Mouse (Mus musculus) CH12.LX (cell line): Measurements from ENCODE around the gene Amz2. TPM values are rescaled to one million over a fixed set of nuclear protein-coding genes. Genes with fewer than 3 reads are reported as not detected.

Experiments used
- DNase-seq: peaks from one replicate; pipeline ENCODE4 v3.0.0-alpha.2; 2013; ENCODE audit errors: extremely low read depth
- H3K27ac ChIP-seq: 2 replicates; pipeline ENCODE4 v1.5.1; 2012; ENCODE audit warnings: low read depth, mild to moderate bottlenecking, control low read depth, moderate library complexity; ENCODE audit not compliant: insufficient read depth
- H3K27me3 ChIP-seq: replicated peaks from 2 replicates; pipeline ENCODE3; 2012; ENCODE audit warnings: inconsistent platforms
- H3K36me3 ChIP-seq, 2 experiments: replicated peaks in 1 of 2; 2 replicates each; pipeline versions ENCODE3 to v1.6.1; 2012; ENCODE audit warnings: inconsistent platforms in 1 of 2, low read length in 1 of 2, mild to moderate bottlenecking in 1 of 2, mixed read lengths in 1 of 2, moderate library complexity in 1 of 2; ENCODE audit not compliant: control insufficient read depth in 1 of 2, insufficient read depth in 1 of 2
- H3K4me1 ChIP-seq, 2 experiments: 2 replicates each; pipeline ENCODE4 v1.6.1; 2012; ENCODE audit warnings: inconsistent platforms in 1 of 2, moderate library complexity in 1 of 2; ENCODE audit not compliant: insufficient read depth in 2 of 2, control insufficient read depth in 1 of 2
- H3K4me2 ChIP-seq: 2 replicates; pipeline ENCODE4 v1.6.1; 2012; ENCODE audit warnings: low read depth, mild to moderate bottlenecking, control low read depth; ENCODE audit not compliant: poor library complexity, insufficient read depth, severe bottlenecking
- H3K4me3 ChIP-seq, 3 experiments: fragments of 150-350 bp in 1 of 3; sonication (generic) in 1 of 3; replicated peaks in 1 of 3; 2 replicates each; pipeline versions ENCODE3 to v1.5.1; 2011 to 2012; ENCODE audit warnings: low read depth in 2 of 3, low read length in 2 of 3, mild to moderate bottlenecking in 2 of 3, moderate library complexity in 2 of 3, control low read depth in 1 of 3, improper control_type of control experiment in 1 of 3, inconsistent platforms in 1 of 3, mixed read lengths in 1 of 3; ENCODE audit not compliant: poor library complexity in 1 of 3
- H3K79me2 ChIP-seq: replicated peaks from 2 replicates; pipeline ENCODE4 v1.6.1; 2012; ENCODE audit warnings: mild to moderate bottlenecking, moderate library complexity; ENCODE audit not compliant: control insufficient read depth, poor library complexity, insufficient read depth, severe bottlenecking; ENCODE audit errors: extremely low read depth
- H3K9ac ChIP-seq: 2 replicates; pipeline ENCODE4 v1.6.1; 2012; ENCODE audit warnings: low read depth, mild to moderate bottlenecking, control low read depth, moderate library complexity; ENCODE audit not compliant: insufficient read depth
- H3K9me3 ChIP-seq: replicated peaks from 2 replicates; pipeline ENCODE3; 2012; ENCODE audit warnings: low read length, inconsistent platforms, mixed read lengths
- BHLHE40 ChIP-seq: IDR thresholded peaks from 2 replicates; pipeline ENCODE4 v1.6.1; 2011; ENCODE audit warnings: mild to moderate bottlenecking, low read depth, low read length, improper control_type of control experiment
- CHD1 ChIP-seq: IDR thresholded peaks from 2 replicates; pipeline ENCODE4 v1.6.1; 2012; ENCODE audit warnings: low read depth, low read length, improper control_type of control experiment, inconsistent platforms
- CHD2 ChIP-seq: IDR thresholded peaks from 2 replicates; pipeline ENCODE4 v1.6.1; 2011; ENCODE audit warnings: low read length, improper control_type of control experiment
- CTCF ChIP-seq, 2 experiments: IDR thresholded peaks in 1 of 2; conservative IDR thresholded peaks in 1 of 2; 2 replicates each; pipeline ENCODE4 v1.5.1; 2011 to 2012; ENCODE audit warnings: low read depth in 2 of 2, low read length in 2 of 2, improper control_type of control experiment in 1 of 2, inconsistent platforms in 1 of 2, mild to moderate bottlenecking in 1 of 2, moderate library complexity in 1 of 2
- E2F4 ChIP-seq: IDR thresholded peaks from 2 replicates; pipeline ENCODE4 v1.6.1; 2011; ENCODE audit warnings: low read depth, low read length, improper control_type of control experiment; ENCODE audit not compliant: insufficient replicate concordance
- ELF1 ChIP-seq: IDR thresholded peaks from 2 replicates; pipeline ENCODE4 v1.6.1; 2014; ENCODE audit warnings: low read depth, mild to moderate bottlenecking, inconsistent platforms, low read length, improper control_type of control experiment
- EP300 ChIP-seq: IDR thresholded peaks from 2 replicates; pipeline ENCODE4 v1.6.1; 2011; ENCODE audit warnings: low read length, improper control_type of control experiment
- ETS1 ChIP-seq: conservative IDR thresholded peaks from 2 replicates; pipeline ENCODE4 v1.6.1; 2012; ENCODE audit warnings: low read depth, mild to moderate bottlenecking, inconsistent platforms, low read length, improper control_type of control experiment, moderate library complexity
- GABPA ChIP-seq: IDR thresholded peaks from 2 replicates; pipeline ENCODE4 v1.6.1; 2012; ENCODE audit warnings: low read depth, low read length, improper control_type of control experiment, inconsistent platforms; ENCODE audit not compliant: insufficient replicate concordance
- HCFC1 ChIP-seq: IDR thresholded peaks from 2 replicates; pipeline ENCODE4 v1.6.1; 2012; ENCODE audit warnings: low read depth, mild to moderate bottlenecking, inconsistent platforms, low read length, improper control_type of control experiment
- IRF4 ChIP-seq: IDR thresholded peaks from 2 replicates; pipeline ENCODE4 v1.6.1; 2014; ENCODE audit warnings: low read depth, mild to moderate bottlenecking, inconsistent platforms, low read length, improper control_type of control experiment
- JUN ChIP-seq: IDR thresholded peaks from 2 replicates; pipeline ENCODE4 v1.6.1; 2011; ENCODE audit warnings: low read depth, mild to moderate bottlenecking, low read length, improper control_type of control experiment, moderate library complexity; ENCODE audit not compliant: insufficient read depth
- JUND ChIP-seq: conservative IDR thresholded peaks from 2 replicates; pipeline ENCODE4 v1.6.1; 2011; ENCODE audit warnings: low read depth, low read length, improper control_type of control experiment
- KAT2A ChIP-seq: IDR thresholded peaks from 2 replicates; pipeline ENCODE4 v1.6.1; 2012; ENCODE audit warnings: low read length, improper control_type of control experiment, inconsistent platforms; ENCODE audit not compliant: insufficient replicate concordance
- MAFK ChIP-seq: IDR thresholded peaks from 2 replicates; pipeline ENCODE4 v1.6.1; 2011; ENCODE audit warnings: low read length, improper control_type of control experiment; ENCODE audit not compliant: insufficient replicate concordance
- MAX ChIP-seq: IDR thresholded peaks from 2 replicates; pipeline ENCODE4 v1.6.1; 2011; ENCODE audit warnings: low read length, improper control_type of control experiment
- MAZ ChIP-seq: IDR thresholded peaks from 2 replicates; pipeline ENCODE4 v1.6.1; 2012; ENCODE audit warnings: low read depth, mild to moderate bottlenecking, inconsistent platforms, low read length, improper control_type of control experiment, moderate library complexity
- MEF2A ChIP-seq: IDR thresholded peaks from 2 replicates; pipeline ENCODE4 v1.6.1; 2014; ENCODE audit warnings: low read depth, mild to moderate bottlenecking, inconsistent platforms, low read length, improper control_type of control experiment, borderline replicate concordance
- MXI1 ChIP-seq: IDR thresholded peaks from 2 replicates; pipeline ENCODE4 v1.6.1; 2011; ENCODE audit warnings: mild to moderate bottlenecking, low read depth, low read length, improper control_type of control experiment
- MYC ChIP-seq: IDR thresholded peaks from 2 replicates; pipeline ENCODE4 v1.6.1; 2011; ENCODE audit warnings: low read depth, mild to moderate bottlenecking, improper control_type of control experiment, low read length
- NELFE ChIP-seq: IDR thresholded peaks from 2 replicates; pipeline ENCODE4 v1.6.1; 2011; ENCODE audit warnings: low read depth, low read length, improper control_type of control experiment
- NRF1 ChIP-seq: IDR thresholded peaks from 2 replicates; pipeline ENCODE4 v1.6.1; 2014; ENCODE audit warnings: low read depth, mild to moderate bottlenecking, inconsistent platforms, low read length, improper control_type of control experiment, moderate library complexity
- PAX5 ChIP-seq: IDR thresholded peaks from 2 replicates; pipeline ENCODE4 v1.6.1; 2012; ENCODE audit warnings: low read length, inconsistent platforms, mixed read lengths
- POLR2A ChIP-seq: IDR thresholded peaks from 2 replicates; pipeline ENCODE4 v1.6.1; 2011; ENCODE audit warnings: low read depth, mild to moderate bottlenecking, improper control_type of control experiment, low read length
- POLR2AphosphoS2 ChIP-seq: IDR thresholded peaks from 2 replicates; pipeline ENCODE4 v1.6.1; 2011; ENCODE audit warnings: low read depth, low read length, improper control_type of control experiment
- RAD21 ChIP-seq: IDR thresholded peaks from 2 replicates; pipeline ENCODE4 v1.6.1; 2011; ENCODE audit warnings: low read depth, mild to moderate bottlenecking, low read length, improper control_type of control experiment, moderate library complexity
- RCOR1 ChIP-seq: conservative IDR thresholded peaks from 2 replicates; pipeline ENCODE4 v1.6.1; 2012; ENCODE audit warnings: low read depth, mild to moderate bottlenecking, inconsistent platforms, low read length, improper control_type of control experiment
- SIN3A ChIP-seq: IDR thresholded peaks from 2 replicates; pipeline ENCODE4 v1.6.1; 2012; ENCODE audit warnings: low read length, improper control_type of control experiment, inconsistent platforms
- SMC3 ChIP-seq: IDR thresholded peaks from 2 replicates; pipeline ENCODE4 v1.6.1; 2011; ENCODE audit warnings: low read depth, low read length, improper control_type of control experiment
- TBP ChIP-seq: conservative IDR thresholded peaks from 2 replicates; pipeline ENCODE4 v1.6.1; 2011; ENCODE audit warnings: low read depth, low read length, improper control_type of control experiment
- TCF12 ChIP-seq: IDR thresholded peaks from 2 replicates; pipeline ENCODE4 v1.6.1; 2014; ENCODE audit warnings: low read depth, mild to moderate bottlenecking, inconsistent platforms, low read length, improper control_type of control experiment
- UBTF ChIP-seq: IDR thresholded peaks from 2 replicates; pipeline ENCODE4 v1.6.1; 2012; ENCODE audit warnings: low read depth, mild to moderate bottlenecking, inconsistent platforms, low read length, improper control_type of control experiment, moderate library complexity
- USF1 ChIP-seq: IDR thresholded peaks from 2 replicates; pipeline ENCODE4 v1.6.1; 2014; ENCODE audit warnings: low read depth, mild to moderate bottlenecking, inconsistent platforms, low read length, improper control_type of control experiment
- USF2 ChIP-seq: conservative IDR thresholded peaks from 2 replicates; pipeline ENCODE4 v1.6.1; 2011; ENCODE audit warnings: low read depth, low read length, improper control_type of control experiment
- ZC3H11A ChIP-seq: IDR thresholded peaks from 2 replicates; pipeline ENCODE4 v1.6.1; 2012; ENCODE audit warnings: low read depth, mild to moderate bottlenecking, inconsistent platforms, low read length, improper control_type of control experiment
- ZKSCAN1 ChIP-seq: IDR thresholded peaks from 2 replicates; pipeline ENCODE4 v1.6.1; 2012; ENCODE audit warnings: low read depth, inconsistent platforms, low read length, improper control_type of control experiment, borderline replicate concordance
- ZMIZ1 ChIP-seq: IDR thresholded peaks from 2 replicates; pipeline ENCODE4 v1.6.1; 2012; ENCODE audit warnings: low read depth, mild to moderate bottlenecking, inconsistent platforms, low read length, improper control_type of control experiment
- ZNF384 ChIP-seq: IDR thresholded peaks from 2 replicates; pipeline ENCODE4 v1.6.1; 2012; ENCODE audit warnings: low read depth, low read length, improper control_type of control experiment, inconsistent platforms
- dilution Hi-C: fragments of 300-500 bp; cut with MboI; formaldehyde crosslinking; loops from 2 replicates; pipeline ENCODE4 v1.14.3; 2020; ENCODE audit warnings: low sequenced_read_pairs; ENCODE audit not compliant: extremely low pct_unique_long_range_greater_than_20kb, extremely low pct_ligation_motif_present
- in situ Hi-C: fragments of 300-500 bp; cut with MboI; formaldehyde crosslinking; loops from 3 replicates; pipeline ENCODE4 v1.14.3; 2019; ENCODE audit warnings: low sequenced_read_pairs, low pct_ligation_motif_present, low pct_unique_long_range_greater_than_20kb, mixed read lengths
- polyA plus RNA-seq: library from polyadenylated mRNA; unstranded; fragments of >175 nt; gene quantifications from 2 replicates; pipeline ENCODE4 v1.2.1, GENCODE M21; 2012; ENCODE audit warnings: low read depth; ENCODE audit not compliant: insufficient read length
- total RNA-seq, 2 experiments: library from RNA; depleted of rRNA; stranded (reverse); fragments of 300-350 nt in 1 of 2; fragments of >200 nt in 1 of 2; gene quantifications; 2 replicates each; pipeline ENCODE4 v1.2.3; 2012 to 2014

The Amz2 gene
- total and polyA plus RNA-seq, 3 experiments = 22.3 to 23.7 (median 23.3) TPM

GRCm38 (mm10) chr11:109494890-109495770 lies 69.4 kb downstream of the Amz2 start:
- Histone ChIP-seq H3K27ac (peak overlapping the region; percentile 97), H3K4me1 (peaks cover 23 to 61% of the 10 kb centered on the region in 2 experiments), H3K9me3 (no peaks in the 10 kb centered on the region), H3K79me2 (no peaks in the 10 kb centered on the region), H3K36me3 (peaks cover 0 to 10% of the 10 kb centered on the region in 2 experiments), H3K4me2 (peak overlapping the region; percentile 73), H3K9ac (peak overlapping the region; percentile 60), H3K27me3 (no peaks in the 10 kb centered on the region), H3K4me3 (peak overlapping the region; percentile 42 to 58 (median 51))
- dilution Hi-C loops (no loop called here), in situ Hi-C loops (no loop called here)
- peak; percentile 89 for DNase-seq
- TF ChIP-seq MAZ (peak; percentile 83; the same call in 1 of the 2 replicates), SMC3 (peak; percentile 44), SIN3A (peak; percentile 84), ZKSCAN1 (no peak), MXI1 (peak; percentile 80), MAX (peak; percentile 10), POLR2AphosphoS2 (no peak), RCOR1 (peak; percentile 81), MEF2A (peak; percentile 98), USF2 (no peak), CHD1 (no peak), ZMIZ1 (peak; percentile 17), NRF1 (peak; percentile 47), MAFK (peak; percentile 80; the same call in 1 of the 2 replicates), ZNF384 (peak; percentile 21; the same call in 1 of the 2 replicates), ZC3H11A (no peak), POLR2A (peak; percentile 51; the same call in 1 of the 2 replicates), ELF1 (no peak; the same call in 1 of the 2 replicates), USF1 (no peak; the same call in 1 of the 2 replicates), CHD2 (peak; percentile 69; the same call in 1 of the 2 replicates), TCF12 (peak; percentile 83), PAX5 (no peak), E2F4 (0 out of 2 replicates have a peak, but pooled peaks have one; percentile 28), BHLHE40 (peak; percentile 70), EP300 (peak; percentile 94), IRF4 (peak; percentile 94), UBTF (peak; percentile 30; the same call in 1 of the 2 replicates), KAT2A (no peak), CTCF (conservative IDR thresholded peaks at IDR 0.05 in 1 of 2, IDR thresholded peaks at IDR 0.05 in 1 of 2; ENCODE audit: low read depth in 2 of 2, low read length in 2 of 2) (no peak), ETS1 (peak; percentile 75; the same call in 1 of the 2 replicates), JUN (peak; percentile 83), HCFC1 (no peak; the same call in 1 of the 2 replicates), RAD21 (peak; percentile 4), GABPA (no peak), MYC (peak; percentile 72), JUND (peak; percentile 96), NELFE (peak; percentile 48), TBP (peak; percentile 66)
